Mouse (Mus musculus) adrenal gland, postnatal 14 days (tissue): ENCODE results near the gene Tdp1. TPM values are rescaled to one million over a fixed set of nuclear protein-coding genes. Genes with fewer than 3 reads are reported as not detected.
"Not testable (repeated sequence)": the region's sequence is repeated elsewhere in the genome, so short reads cannot be mapped to it uniquely, and the experiment has no call there.

ENCODE experiments used
- DNase-seq: peaks from one replicate; pipeline ENCODE4 v3.0.0; 2021; ENCODE audit warnings: mixed read lengths
- total RNA-seq: library from RNA; stranded (reverse); gene quantifications from 2 replicates; pipeline ENCODE4 v1.2.3, GENCODE M21; 2021

The Tdp1 gene
- total RNA-seq, 1 experiment from 2014 or later: 16.5 TPM

DNA sequence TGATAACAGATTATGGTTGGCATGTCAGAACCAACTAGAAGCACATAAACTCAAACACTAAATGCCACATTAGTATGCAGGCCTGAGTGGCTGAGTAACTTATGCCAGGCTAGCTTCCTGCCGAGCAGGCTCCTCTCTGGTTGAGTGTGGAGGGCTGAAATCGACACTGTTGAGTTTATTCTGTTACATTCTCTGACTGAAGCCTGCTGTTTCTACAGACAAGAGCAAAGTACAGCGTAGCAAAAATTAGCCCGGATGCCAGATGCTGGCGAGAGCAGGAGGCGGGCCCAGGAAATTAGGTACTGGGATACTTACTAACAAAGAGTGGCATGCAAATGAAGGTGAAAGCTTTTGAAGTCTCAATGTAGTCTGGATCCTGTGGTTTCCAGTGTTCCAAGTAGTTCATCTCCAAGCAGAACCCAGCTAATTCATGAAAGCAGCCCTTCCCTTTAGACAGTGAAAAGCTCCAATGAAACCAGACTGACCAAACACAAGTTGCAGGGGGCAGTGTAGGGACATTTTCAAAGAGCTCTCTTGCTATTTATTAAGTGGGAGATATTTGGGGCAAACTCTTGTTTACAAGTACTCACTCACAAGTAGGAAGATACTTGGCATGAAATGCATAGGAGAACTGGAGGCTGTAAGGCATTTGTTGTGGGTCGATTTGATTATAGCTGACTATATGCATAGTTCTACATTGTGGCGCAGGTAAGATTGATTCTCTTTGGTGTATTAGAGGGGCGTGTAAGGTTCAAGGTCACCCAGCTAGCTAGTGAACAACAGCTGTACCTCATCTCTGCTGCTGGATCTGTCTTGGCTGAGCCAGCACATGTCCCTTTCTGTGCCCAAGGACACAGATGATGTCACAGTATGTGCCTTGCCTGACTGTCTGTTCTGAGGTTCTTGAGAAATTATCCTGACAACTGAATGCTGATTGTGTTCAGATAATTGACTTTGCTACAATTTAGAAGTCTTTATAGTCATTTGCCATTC is 74.0 kb downstream of the Tdp1 start:
- peak; percentile 53 for DNase-seq

DNA sequence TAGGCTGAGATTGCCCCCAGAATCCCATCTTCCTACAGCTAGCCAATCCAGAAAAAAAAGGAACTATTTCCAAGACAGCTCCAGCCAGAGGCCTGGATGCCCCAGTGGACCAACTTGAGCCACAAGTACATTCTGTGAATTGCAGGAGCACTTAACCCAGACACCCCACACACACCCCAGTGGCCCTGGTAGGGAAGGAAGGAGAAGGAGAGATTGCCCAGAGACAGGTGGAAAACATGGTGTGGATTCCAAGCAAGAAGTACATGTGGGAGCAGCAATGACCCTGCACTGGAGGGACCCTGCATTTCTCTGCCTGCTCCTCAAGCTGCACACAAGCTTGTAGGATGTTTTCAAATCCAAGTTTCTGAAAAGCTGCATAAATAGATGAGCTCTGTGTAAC is 75.0 kb downstream of the Tdp1 start:
- DNase-seq: no peak

GRCm38 (mm10) chr12:99959930-99960329 is 75.6 kb downstream of the Tdp1 start:
- DNase-seq: no peak

DNA sequence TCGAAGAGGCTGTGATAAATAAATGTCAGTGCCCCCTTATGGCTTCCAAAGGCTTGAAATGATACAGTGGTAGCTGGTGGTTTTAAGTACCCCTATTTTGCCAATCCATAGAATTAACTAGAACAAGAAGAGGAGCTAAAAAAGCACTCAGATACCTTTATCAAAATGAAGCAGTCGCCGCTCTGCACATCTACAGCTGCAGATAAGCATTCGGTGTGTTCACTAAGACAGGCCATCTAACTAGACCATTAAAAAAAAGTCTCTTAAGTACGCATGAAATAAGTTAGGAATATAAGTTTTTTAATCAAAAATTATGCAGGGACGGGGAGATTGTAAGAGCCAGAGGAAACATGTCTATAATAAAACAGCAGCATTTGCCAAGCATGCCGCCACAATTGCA is 76.4 kb downstream of the Tdp1 start:
- no peak for DNase-seq

- peak; percentile 79 for DNase-seq
These were observed 80.2 kb downstream of the Tdp1 start, which contains the start of gene Kcnk13 for GRCm38 (mm10) chr12:99964301-99965202. Kcnk13 (plus strand) TSS chr12:99964499.

GRCm38 (mm10) chr12:99965203-99966115 is 81.1 kb downstream of the Tdp1 start:
- DNase-seq: peak; percentile 51

- DNase-seq: no peak
These were observed 81.9 kb downstream of the Tdp1 start for GRCm38 (mm10) chr12:99966116-99966770.

DNA sequence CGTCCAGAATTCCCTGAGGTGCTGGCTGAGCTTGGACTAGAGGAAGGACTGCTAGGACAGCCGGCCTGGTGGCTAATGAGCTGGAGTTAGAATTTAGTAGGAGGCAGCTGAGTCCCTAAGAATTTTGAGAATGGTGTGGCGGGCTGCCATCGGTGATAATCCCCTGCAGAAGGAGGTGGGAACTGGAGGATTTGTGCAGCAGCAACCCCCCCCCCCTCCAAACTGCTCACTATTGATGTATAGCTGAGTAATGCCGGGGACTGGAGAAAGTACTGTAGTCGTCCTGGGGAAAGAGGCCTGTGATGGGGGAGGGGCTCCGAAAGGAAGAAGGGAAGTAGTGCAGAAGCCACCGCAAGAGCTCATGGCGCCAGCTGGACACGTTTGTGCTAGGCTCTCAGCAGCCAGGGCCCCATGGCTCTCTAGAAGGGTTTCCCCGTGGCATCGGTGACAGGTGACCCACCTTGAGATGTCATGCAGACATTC is 82.6 kb downstream of the Tdp1 start:
- DNase-seq: no peak

- no peak for DNase-seq
These were observed 85.6 kb downstream of the Tdp1 start for GRCm38 (mm10) chr12:99969906-99970305.

DNA sequence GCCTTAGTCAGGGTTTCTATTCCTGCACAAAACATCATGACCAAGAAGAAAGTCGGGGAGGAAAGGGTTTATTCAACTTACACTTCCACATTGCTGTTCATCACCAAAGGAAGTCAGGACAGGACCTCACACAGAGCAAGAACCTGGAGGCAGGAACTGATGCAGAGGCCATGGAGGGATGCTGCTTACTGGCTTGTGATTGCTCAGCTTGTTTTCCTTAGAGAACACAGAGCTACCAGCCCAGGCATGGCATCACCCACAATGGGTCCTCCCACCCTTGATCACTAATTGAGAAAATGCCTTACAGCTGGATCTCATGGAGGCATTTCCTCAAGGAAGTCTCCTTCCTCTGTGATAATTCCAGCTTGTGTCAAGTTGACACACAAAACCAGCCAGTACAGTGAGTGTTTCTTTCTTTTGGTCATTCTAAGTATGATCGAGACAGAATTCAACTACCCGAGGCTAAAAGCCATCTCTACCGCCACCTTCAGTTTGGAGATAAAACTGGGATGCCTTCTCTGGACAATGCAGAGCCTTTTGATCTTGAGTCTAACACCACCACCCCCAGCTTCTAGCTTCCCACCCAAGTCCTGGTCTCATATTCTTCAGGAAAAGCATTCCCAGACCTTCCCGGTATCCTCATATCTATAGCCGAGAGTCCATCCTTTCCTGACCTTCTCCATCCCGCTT is 87.0 kb downstream of the Tdp1 start:
- not testable (repeated sequence) for DNase-seq

GRCm38 (mm10) chr12:99972825-99973224 is 88.5 kb downstream of the Tdp1 start:
- no peak for DNase-seq

DNA sequence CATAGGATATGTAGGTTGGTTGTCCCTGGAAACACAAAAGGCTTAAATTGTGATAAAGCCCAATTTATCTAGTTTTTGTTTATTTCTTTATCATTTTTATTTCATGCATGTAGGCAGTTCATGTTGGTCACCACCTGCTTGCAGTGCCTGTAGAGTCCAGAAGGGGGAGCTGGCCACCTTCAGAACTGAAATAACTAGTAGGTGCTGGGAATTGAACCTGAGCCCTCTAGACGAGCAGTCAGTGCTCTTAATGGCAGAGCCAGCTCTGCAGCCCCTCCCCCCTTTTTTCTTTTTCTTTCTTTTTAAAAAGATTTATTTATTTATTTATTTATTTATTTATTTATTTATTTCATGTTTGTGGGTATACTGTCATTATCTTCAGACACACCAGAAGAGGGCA is 89.3 kb downstream of the Tdp1 start:
- no peak for DNase-seq

- DNase-seq: no peak
These were observed 95.2 kb downstream of the Tdp1 start for GRCm38 (mm10) chr12:99979541-99979940.

- DNase-seq: no peak
These were observed 102.5 kb downstream of the Tdp1 start for GRCm38 (mm10) chr12:99986797-99987196.

GRCm38 (mm10) chr12:99988144-99988543 is 103.8 kb downstream of the Tdp1 start:
- DNase-seq: peak; percentile 35

GRCm38 (mm10) chr12:99992362-99992862 is 108.1 kb downstream of the Tdp1 start:
- no peak for DNase-seq

GRCm38 (mm10) chr12:99993146-99993890 is 109.0 kb downstream of the Tdp1 start:
- DNase-seq: no peak

DNA sequence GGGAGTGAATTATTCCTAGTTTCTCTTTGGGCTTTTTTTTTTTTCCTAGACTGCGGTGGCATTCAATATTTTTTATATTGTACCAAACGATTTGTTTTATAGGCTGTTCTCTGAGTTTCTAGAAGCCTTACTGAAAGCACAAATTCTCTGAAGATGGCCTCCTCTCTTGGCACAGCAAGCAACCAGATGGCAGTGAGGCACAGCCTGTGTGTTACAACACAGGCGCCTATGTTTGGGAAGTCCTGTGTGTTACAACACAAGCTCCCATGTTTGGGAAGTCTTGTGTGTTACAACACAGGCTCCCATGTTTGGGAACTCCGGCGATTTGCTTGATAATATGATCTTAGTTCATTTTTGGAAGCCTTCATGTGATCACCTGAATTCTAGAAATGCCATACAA is 111.6 kb downstream of the Tdp1 start:
- DNase-seq: no peak

- no peak for DNase-seq
These were observed 115.4 kb downstream of the Tdp1 start for GRCm38 (mm10) chr12:99999726-100000125.
